Mouse (Mus musculus) testis, adult 2 months (tissue): ENCODE data around the gene Lenep. TPM values are rescaled to one million over a fixed set of nuclear protein-coding genes. Genes with fewer than 3 reads are reported as not detected.

ENCODE experiments used
- H3K27ac ChIP-seq: fragments of 200-500 bp; 2 replicates; pipeline ENCODE4 v1.5.1; 2012; ENCODE audit warnings: low read depth, low read length; ENCODE audit not compliant: control insufficient read depth, insufficient read depth
- H3K27me3 ChIP-seq: fragments of 200-500 bp; 2 replicates; pipeline ENCODE4 v1.6.1; 2012; ENCODE audit warnings: mild to moderate bottlenecking, low read length, moderate library complexity; ENCODE audit not compliant: control insufficient read depth, insufficient read depth
- H3K36me3 ChIP-seq: fragments of 200-500 bp; 2 replicates; pipeline ENCODE4 v1.6.1; 2012; ENCODE audit warnings: mild to moderate bottlenecking, low read length; ENCODE audit not compliant: control insufficient read depth, insufficient read depth
- H3K4me1 ChIP-seq: fragments of 200-500 bp; 2 replicates; pipeline ENCODE4 v1.6.1; 2012; ENCODE audit warnings: low read length; ENCODE audit not compliant: control insufficient read depth, insufficient read depth
- H3K4me3 ChIP-seq: fragments of 200-500 bp; 2 replicates; pipeline ENCODE4 v1.5.1; 2012; ENCODE audit warnings: low read depth, mild to moderate bottlenecking, low read length, moderate library complexity, mixed read lengths; ENCODE audit not compliant: control insufficient read depth
- CTCF ChIP-seq: fragments of 200-500 bp; IDR thresholded peaks from 2 replicates; pipeline ENCODE4 v1.5.1; 2012; ENCODE audit warnings: low read depth, mild to moderate bottlenecking, inconsistent platforms, low read length, moderate library complexity; ENCODE audit not compliant: control insufficient read depth, insufficient read depth, insufficient replicate concordance
- POLR2A ChIP-seq: fragments of 200-500 bp; IDR thresholded peaks from 2 replicates; pipeline ENCODE4 v1.6.1; 2012; ENCODE audit warnings: low read depth, mild to moderate bottlenecking, inconsistent platforms, low read length, moderate library complexity; ENCODE audit not compliant: control insufficient read depth
- polyA plus RNA-seq: library from polyadenylated mRNA; depleted of rRNA; stranded (reverse); fragments of >200 nt; gene quantifications from 2 replicates; pipeline ENCODE4 v1.2.3, GENCODE M21; 2012; rRNA removed

The Lenep gene
- polyA plus RNA-seq, 1 experiment: not detected

- TF ChIP-seq POLR2A: no peak
- TF ChIP-seq CTCF: peak; percentile 73; the same call in 1 of the 2 replicates
- H3K27ac ChIP-seq: no peak overlapping the region
- H3K36me3 ChIP-seq: no peaks in the 10 kb centered on the region
- H3K4me1 ChIP-seq: peaks cover 9% of the 10 kb centered on the region; the same call in 1 of the 2 replicates
- no peak overlapping the region for H3K4me3 ChIP-seq
- no peaks in the 10 kb centered on the region for H3K27me3 ChIP-seq
These were observed 47.6 kb downstream of the Lenep start for GRCm38 (mm10) chr3:89354816-89355511.

GRCm38 (mm10) chr3:89351271-89351670, 51.3 kb downstream of the Lenep start:
- Histone ChIP-seq H3K27me3 (no peaks in the 10 kb centered on the region), H3K27ac (no peak overlapping the region), H3K36me3 (no peaks in the 10 kb centered on the region), H3K4me3 (no peak overlapping the region), H3K4me1 (peaks cover 21% of the 10 kb centered on the region)
- TF ChIP-seq CTCF: no peak
- TF ChIP-seq POLR2A: no peak

Other genes with a start within 250 kb of the Lenep start
- gene Hcn3, start 242.6 kb downstream of the Lenep start, polyA plus RNA-seq: 1.7 and 2.2 TPM in 2 replicates
- gene Clk2, start 238.0 kb downstream of the Lenep start, polyA plus RNA-seq: 48.3 and 50.6 TPM in 2 replicates
- gene Scamp3, start 225.3 kb downstream of the Lenep start, polyA plus RNA-seq: 70.9 and 73.0 TPM in 2 replicates
- gene Fam189b, start 219.7 kb downstream of the Lenep start, polyA plus RNA-seq: 5.7 and 7.1 TPM in 2 replicates
- gene Gba, start 199.9 kb downstream of the Lenep start, polyA plus RNA-seq: 17.4 and 19.9 TPM in 2 replicates
- gene Thbs3, start 187.6 kb downstream of the Lenep start, polyA plus RNA-seq: 66.6 and 73.2 TPM in 2 replicates
- gene Mtx1, start 175.7 kb downstream of the Lenep start, polyA plus RNA-seq: 482 and 525 TPM in 2 replicates
- gene Muc1, start 173.7 kb downstream of the Lenep start, polyA plus RNA-seq: 35.1 and 38.3 TPM in 2 replicates
- gene Krtcap2, start 156.8 kb downstream of the Lenep start, polyA plus RNA-seq: 30.7 and 43.7 TPM in 2 replicates
- gene Trim46, start 156.5 kb downstream of the Lenep start, polyA plus RNA-seq: 27.7 and 27.9 TPM in 2 replicates
- 42.2 and 53.9 TPM in 2 replicates for gene Dpm3, start 143.4 kb downstream of the Lenep start, polyA plus RNA-seq
- 9.7 and 12.7 TPM in 2 replicates for gene Slc50a1, start 132.2 kb downstream of the Lenep start, polyA plus RNA-seq
- 1.1 and 1.7 TPM in 2 replicates for gene Efna1, start 121.7 kb downstream of the Lenep start, polyA plus RNA-seq
- 9.9 and 13.3 TPM in 2 replicates for gene Efna3, start 79.8 kb downstream of the Lenep start, polyA plus RNA-seq
- 1.1 and 1.6 TPM in 2 replicates for gene Efna4, start 64.8 kb downstream of the Lenep start, polyA plus RNA-seq
- gene Adam15, start 52.8 kb downstream of the Lenep start, polyA plus RNA-seq: 39.7 and 51.1 TPM in 2 replicates
- 108 and 110 TPM in 2 replicates for gene Dcst2, start 40.8 kb downstream of the Lenep start, polyA plus RNA-seq
- gene Dcst1, start 37.5 kb downstream of the Lenep start, polyA plus RNA-seq: 74.5 and 81.0 TPM in 2 replicates
- gene Zbtb7b, start 8.0 kb downstream of the Lenep start, polyA plus RNA-seq: 4.4 and 5.9 TPM in 2 replicates
- 67.6 and 71.8 TPM in 2 replicates for gene Flad1, start 9.1 kb upstream of the Lenep start, polyA plus RNA-seq
- 14.7 and 16.5 TPM in 2 replicates for gene Cks1b, start 15.6 kb upstream of the Lenep start, polyA plus RNA-seq
- 15.7 and 17.3 TPM in 2 replicates for gene Shc1, start 15.7 kb upstream of the Lenep start, polyA plus RNA-seq
- gene Pygo2, start 27.4 kb upstream of the Lenep start, polyA plus RNA-seq: 18.1 and 19.6 TPM in 2 replicates
- gene Pbxip1, start 33.9 kb upstream of the Lenep start, polyA plus RNA-seq: 8.2 and 9.9 TPM in 2 replicates
- 21.0 and 23.1 TPM in 2 replicates for gene Pmvk, start 51.7 kb upstream of the Lenep start, polyA plus RNA-seq
- gene Kcnn3, start 117.4 kb upstream of the Lenep start, polyA plus RNA-seq: 1.7 and 2.3 TPM in 2 replicates